Mouse (Mus musculus) spleen, adult 2 months (tissue): Measurements from ENCODE around the gene Ccnd3.

Experiments
- CTCF ChIP-seq: fragments of 200-500 bp; IDR thresholded peaks from 2 replicates; pipeline ENCODE4 v1.5.1; 2011; ENCODE audit warnings: mild to moderate bottlenecking, inconsistent platforms; ENCODE audit not compliant: insufficient read depth, insufficient read length, insufficient replicate concordance; ENCODE audit errors: extremely low read depth
- POLR2A ChIP-seq: fragments of 200-500 bp; IDR thresholded peaks from 2 replicates; pipeline ENCODE4 v1.6.1; 2011; ENCODE audit warnings: low read depth, low read length, inconsistent platforms

- TF ChIP-seq CTCF = no peak
- TF ChIP-seq POLR2A = no peak
Measured at GRCm38 (mm10) chr17:47568951-47569527, 64.2 kb downstream of the Ccnd3 start.
